Mouse (Mus musculus): ENCODE data around the gene Zfyve27. TPM values are rescaled to one million over a fixed set of nuclear protein-coding genes. Genes with fewer than 3 reads are reported as not detected.

The Zfyve27 gene
- polyA plus RNA-seq, 1 experiment from 2014 or later = 17.5 TPM

GRCm38 (mm10) chr19:42128052-42128740 is 35.6 kb upstream of the Zfyve27 start:
- DNase-seq (ENCODE audit: low spot score) (no peak), ATAC-seq (replicated peaks; ENCODE audit: low FRiP score, low TSS enrichment, low read depth) (peak; percentile 34; the same call in 1 of the 2 replicates)
- Histone ChIP-seq H3K9ac (ENCODE audit: low read length) (peak overlapping the region; percentile 76), H3K4me2 (ENCODE audit: low read length) (peak overlapping the region; percentile 99), H3K9me3 (ENCODE audit: control insufficient read depth, low read length) (no peaks in the 10 kb centered on the region), H3K27me3 (replicated peaks; ENCODE audit: control insufficient read depth, insufficient read depth, low read length) (no peaks in the 10 kb centered on the region), H3K4me3 (ENCODE audit: low read depth, low read length) (peak overlapping the region; percentile 59), H3K36me3 (ENCODE audit: control insufficient read depth, insufficient read depth, low read length) (peaks cover 18% of the 10 kb centered on the region), H3K4me1 (replicated peaks; ENCODE audit: control insufficient read depth, insufficient read depth, low read length) (peaks cover 12% of the 10 kb centered on the region), H3K27ac (ENCODE audit: low read depth) (peak overlapping the region; percentile 83)
- 6% methylated on average over 23 of the region's 23 CpGs for WGBS

GRCm38 (mm10) chr19:42128787-42129508 is 34.8 kb upstream of the Zfyve27 start, which contains the start of gene Avpi1:
Gene Avpi1 (minus strand): TSS chr19:42129059.
- Histone ChIP-seq H3K36me3 (ENCODE audit: control insufficient read depth, insufficient read depth, low read length) (peaks cover 11% of the 10 kb centered on the region), H3K9ac (ENCODE audit: low read length) (peak within 1 kb of the TSS; percentile 76), H3K4me2 (ENCODE audit: low read length) (peak within 1 kb of the TSS; percentile 99), H3K27me3 (replicated peaks; ENCODE audit: control insufficient read depth, insufficient read depth, low read length) (no peaks in the 10 kb centered on the region), H3K4me1 (replicated peaks; ENCODE audit: control insufficient read depth, insufficient read depth, low read length) (peaks cover 12% of the 10 kb centered on the region), H3K4me3 (ENCODE audit: low read depth, low read length) (peak within 1 kb of the TSS; percentile 59), H3K9me3 (ENCODE audit: control insufficient read depth, low read length) (no peaks in the 10 kb centered on the region), H3K27ac (ENCODE audit: low read depth) (peak within 1 kb of the TSS; percentile 83)
- DNase-seq (ENCODE audit: low spot score) (peak; percentile 97), ATAC-seq (replicated peaks; ENCODE audit: low FRiP score, low TSS enrichment, low read depth) (peak; percentile 97)
- under 1% methylated on average over 54 of the region's 54 CpGs for WGBS

- H3K27me3 ChIP-seq (replicated peaks; ENCODE audit: control insufficient read depth, insufficient read depth, low read length) = no peaks in the 10 kb centered on the region
- DNase-seq (ENCODE audit: low spot score) (no peak), ATAC-seq (replicated peaks; ENCODE audit: low FRiP score, low TSS enrichment, low read depth) (peak; percentile 26)
- peak overlapping the region; percentile 59 for H3K4me3 ChIP-seq (ENCODE audit: low read depth, low read length)
- no peaks in the 10 kb centered on the region for H3K9me3 ChIP-seq (ENCODE audit: control insufficient read depth, low read length)
- peak overlapping the region; percentile 25; the same call in 1 of the 2 replicates for H3K9ac ChIP-seq (ENCODE audit: low read length)
- peak overlapping the region; percentile 99 for H3K4me2 ChIP-seq (ENCODE audit: low read length)
- peaks cover 12% of the 10 kb centered on the region for H3K4me1 ChIP-seq (replicated peaks; ENCODE audit: control insufficient read depth, insufficient read depth, low read length)
- peaks cover 3% of the 10 kb centered on the region for H3K36me3 ChIP-seq (ENCODE audit: control insufficient read depth, insufficient read depth, low read length)
- 40% methylated on average over 14 of the region's 14 CpGs for WGBS
- peak overlapping the region; percentile 83 for H3K27ac ChIP-seq (ENCODE audit: low read depth)
Observed at GRCm38 (mm10) chr19:42129509-42130293, 34.0 kb upstream of the Zfyve27 start.

DNA sequence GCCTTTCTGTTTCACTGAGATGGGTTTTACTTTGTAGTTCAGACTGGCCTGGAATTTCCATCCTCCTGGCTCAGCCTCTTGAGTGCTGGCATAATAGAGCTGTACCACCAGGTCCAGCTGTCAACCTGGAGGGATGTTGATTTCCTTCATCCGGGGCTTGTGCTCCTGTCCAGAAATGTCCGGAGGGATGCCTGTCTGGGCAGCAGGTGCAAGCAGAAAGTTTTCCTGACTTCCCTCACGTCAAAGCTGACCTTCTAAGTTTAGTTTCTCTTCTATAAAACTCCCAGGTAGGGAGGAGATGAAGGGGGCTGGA is 33.5 kb upstream of the Zfyve27 start:
- H3K36me3 ChIP-seq (ENCODE audit: control insufficient read depth, insufficient read depth, low read length) = no peaks in the 10 kb centered on the region
- H3K4me3 ChIP-seq (ENCODE audit: low read depth, low read length) = no peak overlapping the region
- no peak for DNase-seq (ENCODE audit: low spot score)
- no peak overlapping the region for H3K4me2 ChIP-seq (ENCODE audit: low read length)
- H3K9me3 ChIP-seq (ENCODE audit: control insufficient read depth, low read length) = no peaks in the 10 kb centered on the region
- WGBS = 65% methylated on average over 3 of the region's 3 CpGs
- H3K4me1 ChIP-seq (replicated peaks; ENCODE audit: control insufficient read depth, insufficient read depth, low read length) = peaks cover 12% of the 10 kb centered on the region
- H3K27ac ChIP-seq (ENCODE audit: low read depth) = no peak overlapping the region
- no peaks in the 10 kb centered on the region for H3K27me3 ChIP-seq (replicated peaks; ENCODE audit: control insufficient read depth, insufficient read depth, low read length)
- ATAC-seq (replicated peaks; ENCODE audit: low FRiP score, low TSS enrichment, low read depth) = no peak
- no peak overlapping the region for H3K9ac ChIP-seq (ENCODE audit: low read length)

- DNase-seq (ENCODE audit: low spot score) (no peak), ATAC-seq (replicated peaks; ENCODE audit: low FRiP score, low TSS enrichment, low read depth) (no peak)
- Histone ChIP-seq H3K4me3 (ENCODE audit: low read depth, low read length) (no peak overlapping the region), H3K4me1 (replicated peaks; ENCODE audit: control insufficient read depth, insufficient read depth, low read length) (peaks cover 12% of the 10 kb centered on the region), H3K36me3 (ENCODE audit: control insufficient read depth, insufficient read depth, low read length) (no peaks in the 10 kb centered on the region), H3K9me3 (ENCODE audit: control insufficient read depth, low read length) (no peaks in the 10 kb centered on the region), H3K27me3 (replicated peaks; ENCODE audit: control insufficient read depth, insufficient read depth, low read length) (no peaks in the 10 kb centered on the region), H3K27ac (ENCODE audit: low read depth) (no peak overlapping the region), H3K4me2 (ENCODE audit: low read length) (no peak overlapping the region), H3K9ac (ENCODE audit: low read length) (no peak overlapping the region)
- 62% methylated on average over 5 of the region's 5 CpGs for WGBS
Observed at GRCm38 (mm10) chr19:42131101-42131500, 32.6 kb upstream of the Zfyve27 start.

GRCm38 (mm10) chr19:42135070-42135469 is 28.7 kb upstream of the Zfyve27 start:
- Histone ChIP-seq H3K9ac (ENCODE audit: low read length) (no peak overlapping the region), H3K27me3 (replicated peaks; ENCODE audit: control insufficient read depth, insufficient read depth, low read length) (no peaks in the 10 kb centered on the region), H3K4me1 (replicated peaks; ENCODE audit: control insufficient read depth, insufficient read depth, low read length) (no peaks in the 10 kb centered on the region), H3K27ac (ENCODE audit: low read depth) (no peak overlapping the region), H3K4me2 (ENCODE audit: low read length) (no peak overlapping the region), H3K9me3 (ENCODE audit: control insufficient read depth, low read length) (no peaks in the 10 kb centered on the region), H3K36me3 (ENCODE audit: control insufficient read depth, insufficient read depth, low read length) (no peaks in the 10 kb centered on the region), H3K4me3 (ENCODE audit: low read depth, low read length) (no peak overlapping the region)
- no peak for ATAC-seq (replicated peaks; ENCODE audit: low FRiP score, low TSS enrichment, low read depth)
- no peak for DNase-seq (ENCODE audit: low spot score)

GRCm38 (mm10) chr19:42136126-42136525 is 27.6 kb upstream of the Zfyve27 start:
- H3K27me3 ChIP-seq (replicated peaks; ENCODE audit: control insufficient read depth, insufficient read depth, low read length) = no peaks in the 10 kb centered on the region
- no peaks in the 10 kb centered on the region for H3K4me1 ChIP-seq (replicated peaks; ENCODE audit: control insufficient read depth, insufficient read depth, low read length)
- no peaks in the 10 kb centered on the region for H3K9me3 ChIP-seq (ENCODE audit: control insufficient read depth, low read length)
- H3K4me2 ChIP-seq (ENCODE audit: low read length) = no peak overlapping the region
- ATAC-seq (replicated peaks; ENCODE audit: low FRiP score, low TSS enrichment, low read depth) = no peak
- H3K9ac ChIP-seq (ENCODE audit: low read length) = no peak overlapping the region
- no peak for DNase-seq (ENCODE audit: low spot score)
- no peak overlapping the region for H3K4me3 ChIP-seq (ENCODE audit: low read depth, low read length)
- WGBS = 35% methylated on average over 5 of the region's 5 CpGs
- no peak overlapping the region for H3K27ac ChIP-seq (ENCODE audit: low read depth)
- H3K36me3 ChIP-seq (ENCODE audit: control insufficient read depth, insufficient read depth, low read length) = no peaks in the 10 kb centered on the region

- ATAC-seq (replicated peaks; ENCODE audit: low FRiP score, low TSS enrichment, low read depth) (no peak), DNase-seq (ENCODE audit: low spot score) (no peak)
- Histone ChIP-seq H3K4me3 (ENCODE audit: low read depth, low read length) (no peak overlapping the region), H3K27ac (ENCODE audit: low read depth) (no peak overlapping the region), H3K9me3 (ENCODE audit: control insufficient read depth, low read length) (no peaks in the 10 kb centered on the region), H3K4me2 (ENCODE audit: low read length) (no peak overlapping the region), H3K36me3 (ENCODE audit: control insufficient read depth, insufficient read depth, low read length) (no peaks in the 10 kb centered on the region), H3K9ac (ENCODE audit: low read length) (no peak overlapping the region), H3K4me1 (replicated peaks; ENCODE audit: control insufficient read depth, insufficient read depth, low read length) (no peaks in the 10 kb centered on the region), H3K27me3 (replicated peaks; ENCODE audit: control insufficient read depth, insufficient read depth, low read length) (no peaks in the 10 kb centered on the region)
- WGBS = 92% methylated on average over 4 of the region's 4 CpGs
Observed at GRCm38 (mm10) chr19:42137167-42137672, 26.5 kb upstream of the Zfyve27 start.
